Mouse (Mus musculus): ENCODE measurements at regions not wholly inside any gene's neighbourhood (a gene's known extent, or its start where the extent isn't known, plus 50 kb on each side); places are given as distances from the start of the nearest gene placed in this dataset.

GRCm38 (mm10) chr5:75387886-75388454 is 186.7 kb upstream of the Kit start:
- no peak for ATAC-seq (replicated peaks; ENCODE audit: low FRiP score)
- H3K36me3 ChIP-seq = no peaks in the 10 kb centered on the region
- peak overlapping the region; percentile 19; the same call in 1 of the 2 replicates for H3K4me2 ChIP-seq
- H3K4me3 ChIP-seq (replicated peaks) = no peak overlapping the region
- no peak overlapping the region for H3K27ac ChIP-seq
- no peaks in the 10 kb centered on the region for H3K9me3 ChIP-seq (replicated peaks)
- no peak overlapping the region for H3K9ac ChIP-seq
- WGBS = 55% methylated on average over 13 of the region's 13 CpGs
- peaks cover 15% of the 10 kb centered on the region for H3K4me1 ChIP-seq
- no peaks in the 10 kb centered on the region for H3K27me3 ChIP-seq

- Histone ChIP-seq H3K9ac (no peak overlapping the region), H3K4me3 (replicated peaks) (no peak overlapping the region), H3K9me3 (replicated peaks) (no peaks in the 10 kb centered on the region), H3K36me3 (no peaks in the 10 kb centered on the region), H3K27me3 (no peaks in the 10 kb centered on the region), H3K4me1 (peaks cover 15% of the 10 kb centered on the region), H3K27ac (no peak overlapping the region), H3K4me2 (no peak overlapping the region)
- ATAC-seq (replicated peaks; ENCODE audit: low FRiP score) = peak; percentile 78
- 61% methylated on average over 7 of the region's 7 CpGs for WGBS
Observed at GRCm38 (mm10) chr5:75388699-75389260, 185.9 kb upstream of the Kit start.

- Histone ChIP-seq H3K27me3 (no peaks in the 10 kb centered on the region), H3K4me1 (peaks cover 15% of the 10 kb centered on the region), H3K9me3 (replicated peaks) (no peaks in the 10 kb centered on the region), H3K36me3 (no peaks in the 10 kb centered on the region), H3K27ac (no peak overlapping the region), H3K4me2 (no peak overlapping the region), H3K9ac (no peak overlapping the region), H3K4me3 (replicated peaks) (no peak overlapping the region)
- WGBS = 55% methylated on average over 7 of the region's 7 CpGs
- 0 out of 2 replicates have a peak, but pooled peaks have one; percentile 6 for ATAC-seq (replicated peaks; ENCODE audit: low FRiP score)
Observed at GRCm38 (mm10) chr5:75389433-75389971, 185.2 kb upstream of the Kit start.

GRCm38 (mm10) chr5:75398820-75399219 is 175.9 kb upstream of the Kit start:
- Histone ChIP-seq H3K4me1 (peaks cover 10% of the 10 kb centered on the region), H3K9me3 (replicated peaks) (no peaks in the 10 kb centered on the region), H3K27me3 (no peaks in the 10 kb centered on the region), H3K4me2 (no peak overlapping the region), H3K27ac (no peak overlapping the region), H3K36me3 (no peaks in the 10 kb centered on the region), H3K4me3 (replicated peaks) (no peak overlapping the region), H3K9ac (no peak overlapping the region)
- 68% methylated on average over 5 of the region's 5 CpGs for WGBS
- no peak for ATAC-seq (replicated peaks; ENCODE audit: low FRiP score)

GRCm38 (mm10) chr5:75401734-75402133 is 173.0 kb upstream of the Kit start:
- no peaks in the 10 kb centered on the region for H3K36me3 ChIP-seq
- no peak overlapping the region for H3K4me3 ChIP-seq (replicated peaks)
- no peak overlapping the region for H3K4me2 ChIP-seq
- 55% methylated on average over 3 of the region's 3 CpGs for WGBS
- H3K9ac ChIP-seq = no peak overlapping the region
- ATAC-seq (replicated peaks; ENCODE audit: low FRiP score) = no peak
- no peaks in the 10 kb centered on the region for H3K27me3 ChIP-seq
- H3K9me3 ChIP-seq (replicated peaks) = no peaks in the 10 kb centered on the region
- H3K4me1 ChIP-seq = peaks cover 28% of the 10 kb centered on the region
- no peak overlapping the region for H3K27ac ChIP-seq

- no peaks in the 10 kb centered on the region for H3K27me3 ChIP-seq
- peaks cover 28% of the 10 kb centered on the region for H3K4me1 ChIP-seq
- H3K4me2 ChIP-seq = no peak overlapping the region
- ATAC-seq (replicated peaks; ENCODE audit: low FRiP score) = no peak
- no peak overlapping the region for H3K27ac ChIP-seq
- no peak overlapping the region for H3K4me3 ChIP-seq (replicated peaks)
- no peaks in the 10 kb centered on the region for H3K9me3 ChIP-seq (replicated peaks)
- 43% methylated on average over 3 of the region's 3 CpGs for WGBS
- no peaks in the 10 kb centered on the region for H3K36me3 ChIP-seq
- no peak overlapping the region for H3K9ac ChIP-seq
Observed at GRCm38 (mm10) chr5:75402631-75403030, 172.1 kb upstream of the Kit start.

- WGBS = 84% methylated on average over 5 of the region's 5 CpGs
- Histone ChIP-seq H3K27me3 (no peaks in the 10 kb centered on the region), H3K27ac (no peak overlapping the region), H3K4me2 (no peak overlapping the region), H3K9ac (no peak overlapping the region), H3K36me3 (no peaks in the 10 kb centered on the region), H3K9me3 (replicated peaks) (no peaks in the 10 kb centered on the region), H3K4me3 (replicated peaks) (no peak overlapping the region), H3K4me1 (peaks cover 28% of the 10 kb centered on the region)
- no peak for ATAC-seq (replicated peaks; ENCODE audit: low FRiP score)
Observed at GRCm38 (mm10) chr5:75403531-75403930, 171.2 kb upstream of the Kit start.

GRCm38 (mm10) chr5:75404601-75405285 is 170.0 kb upstream of the Kit start:
- WGBS = 27% methylated on average over 9 of the region's 9 CpGs
- Histone ChIP-seq H3K4me3 (replicated peaks) (no peak overlapping the region), H3K9ac (no peak overlapping the region), H3K9me3 (replicated peaks) (no peaks in the 10 kb centered on the region), H3K36me3 (no peaks in the 10 kb centered on the region), H3K27ac (peak overlapping the region; percentile 49; the same call in 1 of the 2 replicates), H3K4me2 (peak overlapping the region; percentile 22; the same call in 1 of the 2 replicates), H3K4me1 (peaks cover 28% of the 10 kb centered on the region), H3K27me3 (no peaks in the 10 kb centered on the region)
- peak; percentile 15; the same call in 1 of the 2 replicates for ATAC-seq (replicated peaks; ENCODE audit: low FRiP score)

GRCm38 (mm10) chr5:75405496-75405895 is 169.2 kb upstream of the Kit start:
- no peak overlapping the region for H3K27ac ChIP-seq
- ATAC-seq (replicated peaks; ENCODE audit: low FRiP score) = no peak
- H3K9ac ChIP-seq = no peak overlapping the region
- H3K4me2 ChIP-seq = no peak overlapping the region
- peaks cover 28% of the 10 kb centered on the region for H3K4me1 ChIP-seq
- H3K36me3 ChIP-seq = no peaks in the 10 kb centered on the region
- no peak overlapping the region for H3K4me3 ChIP-seq (replicated peaks)
- H3K9me3 ChIP-seq (replicated peaks) = no peaks in the 10 kb centered on the region
- 48% methylated on average over 7 of the region's 7 CpGs for WGBS
- H3K27me3 ChIP-seq = no peaks in the 10 kb centered on the region

- Histone ChIP-seq H3K4me2 (no peak overlapping the region), H3K27ac (no peak overlapping the region), H3K36me3 (no peaks in the 10 kb centered on the region), H3K4me3 (replicated peaks) (no peak overlapping the region), H3K27me3 (no peaks in the 10 kb centered on the region), H3K9ac (no peak overlapping the region), H3K4me1 (peaks cover 23% of the 10 kb centered on the region), H3K9me3 (replicated peaks) (no peaks in the 10 kb centered on the region)
- ATAC-seq (replicated peaks; ENCODE audit: low FRiP score) = no peak
- 80% methylated on average over 10 of the region's 10 CpGs for WGBS
Observed at GRCm38 (mm10) chr5:75407686-75408085, 167.0 kb upstream of the Kit start.

- Histone ChIP-seq H3K9me3 (replicated peaks) (no peaks in the 10 kb centered on the region), H3K27me3 (no peaks in the 10 kb centered on the region), H3K4me3 (replicated peaks) (no peak overlapping the region), H3K4me1 (peaks cover 3% of the 10 kb centered on the region), H3K9ac (no peak overlapping the region), H3K4me2 (no peak overlapping the region), H3K36me3 (no peaks in the 10 kb centered on the region), H3K27ac (no peak overlapping the region)
- WGBS = 79% methylated on average over 24 of the region's 24 CpGs
- no peak for ATAC-seq (replicated peaks; ENCODE audit: low FRiP score)
Observed at GRCm38 (mm10) chr5:75410240-75411186, 164.2 kb upstream of the Kit start.
